Mouse (Mus musculus) hindbrain, postnatal 0 days (tissue): ENCODE measurements around the gene Dact1. TPM values are rescaled to one million over a fixed set of nuclear protein-coding genes. Genes with fewer than 3 reads are reported as not detected.

Experiments used
- ATAC-seq: fragments of 200-750 bp; cut with Nextera tagmentation; 2 replicates; pipeline ENCODE4 v1.8.0; 2017; ENCODE audit warnings: mild to moderate bottlenecking, moderate TSS enrichment, moderate library complexity
- DNase-seq: peaks from one replicate; pipeline ENCODE4 v3.0.0-alpha.2; 2015; ENCODE audit warnings: low spot score
- H3K27ac ChIP-seq: fragments of 300-500 bp; sonication (generic); 2 replicates; pipeline ENCODE4 v1.5.1; 2014; ENCODE audit warnings: mild to moderate bottlenecking
- H3K27me3 ChIP-seq: fragments of 300-500 bp; sonication (generic); 2 replicates; pipeline ENCODE4 v1.6.1; 2014; ENCODE audit warnings: low read length, mixed read lengths; ENCODE audit not compliant: insufficient read depth
- H3K36me3 ChIP-seq: fragments of 300-500 bp; sonication (generic); 2 replicates; pipeline ENCODE4 v1.6.1; 2014; ENCODE audit warnings: low read length, mixed read lengths; ENCODE audit not compliant: insufficient read depth
- H3K4me1 ChIP-seq: fragments of 300-500 bp; sonication (generic); 2 replicates; pipeline ENCODE4 v1.6.1; 2014; ENCODE audit warnings: antibody characterized with exemption, low read length, mixed read lengths; ENCODE audit not compliant: insufficient read depth
- H3K4me2 ChIP-seq: fragments of 300-500 bp; sonication (generic); 2 replicates; pipeline ENCODE4 v1.6.1; 2014; ENCODE audit warnings: low read depth, mild to moderate bottlenecking, low read length, moderate library complexity, mixed read lengths
- H3K4me3 ChIP-seq: fragments of 300-500 bp; sonication (generic); 2 replicates; pipeline ENCODE4 v1.5.1; 2014; ENCODE audit warnings: low read length
- H3K9ac ChIP-seq: fragments of 300-500 bp; sonication (generic); replicated peaks from 2 replicates; pipeline ENCODE4 v1.6.1; 2014; ENCODE audit warnings: mild to moderate bottlenecking, low read length, moderate library complexity, mixed read lengths
- H3K9me3 ChIP-seq: fragments of 300-500 bp; sonication (generic); 2 replicates; pipeline ENCODE4 v1.6.1; 2016; ENCODE audit warnings: low read length, mixed read lengths
- CTCF ChIP-seq: IDR thresholded peaks from 2 replicates; pipeline ENCODE4 v1.5.1; 2016; ENCODE audit warnings: antibody characterized with exemption, control low read depth, low read depth
- WGBS: fragments of 180-500 bp; shearing (Covaris S2); extraction: QIAGEN DNeasy Blood & Tissue Kit; methylation state at CpG from one replicate; pipeline ENCODE4 v1.1.7; 2014; 5-methylcytosine and 5-hydroxymethylcytosine counted together
- polyA plus RNA-seq: library from polyadenylated mRNA; unstranded; fragments of >200 nt; fragmentation: Nextera tagmentation; extraction: Ambion mirVana; gene quantifications from 2 replicates; pipeline ENCODE4 v1.2.1, GENCODE M21; 2015
- total RNA-seq: library from RNA; depleted of rRNA; stranded (reverse); fragments of >200 nt; gene quantifications from 2 replicates; pipeline ENCODE4 v1.2.3, GENCODE M21; 2014

The Dact1 gene
- total and polyA plus RNA-seq, 2 experiments from 2014 or later = 12.7 to 40.8 TPM

DNA sequence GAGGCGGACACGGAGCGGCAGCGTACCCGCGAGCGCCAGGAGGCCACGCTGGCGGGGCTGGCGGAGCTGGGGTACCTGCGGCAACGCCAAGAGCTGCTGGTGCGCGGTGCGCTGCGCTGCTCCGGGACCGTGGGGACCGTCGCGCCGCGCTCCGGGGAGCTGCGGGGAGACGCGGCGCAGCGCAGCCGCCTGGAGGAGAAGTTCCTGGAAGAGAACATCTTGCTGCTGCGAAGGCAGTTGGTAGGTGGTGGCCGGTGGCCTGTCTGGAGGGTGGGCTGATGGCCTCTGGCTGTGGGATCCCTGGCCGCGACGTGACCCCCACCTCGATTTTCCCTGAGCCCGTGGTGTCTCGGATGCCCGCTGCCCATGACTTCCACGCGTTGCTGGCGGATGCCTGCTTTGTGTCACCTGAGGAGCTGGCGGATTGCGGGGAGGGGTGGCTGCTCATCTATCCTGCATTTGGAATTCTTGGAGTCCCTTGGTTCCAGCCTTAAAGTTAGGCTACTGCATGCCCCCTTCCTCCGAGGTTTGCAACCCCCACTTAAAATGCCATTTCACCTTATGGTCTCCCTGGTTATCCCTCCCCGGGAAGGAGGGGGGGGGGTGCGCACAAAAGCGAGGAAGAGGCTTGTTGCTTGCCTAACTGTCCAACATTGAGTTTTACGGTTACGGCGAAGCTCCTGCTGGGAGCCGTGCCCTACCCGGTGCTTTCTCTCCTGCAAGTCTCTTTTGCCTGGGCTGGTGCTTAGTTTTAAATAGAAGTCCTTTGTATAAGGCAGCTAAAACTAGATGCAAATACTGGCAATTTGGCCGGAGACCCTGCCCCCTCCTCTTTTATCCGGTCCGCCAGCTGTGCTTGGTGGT, 616 bp downstream of the Dact1 start:
- Histone ChIP-seq H3K9me3 (no peaks in the 10 kb centered on the region), H3K9ac (peak overlapping the region; percentile 82), H3K4me1 (no peaks in the 10 kb centered on the region), H3K36me3 (peaks cover 8% of the 10 kb centered on the region; the same call in 1 of the 2 replicates), H3K4me3 (peak overlapping the region; percentile 75), H3K27ac (peak overlapping the region; percentile 85), H3K4me2 (peak overlapping the region; percentile 67), H3K27me3 (no peaks in the 10 kb centered on the region)
- DNase-seq (peak; percentile 40), ATAC-seq (peak; percentile 61)
- TF ChIP-seq CTCF = 0 out of 2 replicates have a peak, but pooled peaks have one; percentile 3
- under 1% methylated on average over 44 of the region's 56 CpGs for WGBS

DNA sequence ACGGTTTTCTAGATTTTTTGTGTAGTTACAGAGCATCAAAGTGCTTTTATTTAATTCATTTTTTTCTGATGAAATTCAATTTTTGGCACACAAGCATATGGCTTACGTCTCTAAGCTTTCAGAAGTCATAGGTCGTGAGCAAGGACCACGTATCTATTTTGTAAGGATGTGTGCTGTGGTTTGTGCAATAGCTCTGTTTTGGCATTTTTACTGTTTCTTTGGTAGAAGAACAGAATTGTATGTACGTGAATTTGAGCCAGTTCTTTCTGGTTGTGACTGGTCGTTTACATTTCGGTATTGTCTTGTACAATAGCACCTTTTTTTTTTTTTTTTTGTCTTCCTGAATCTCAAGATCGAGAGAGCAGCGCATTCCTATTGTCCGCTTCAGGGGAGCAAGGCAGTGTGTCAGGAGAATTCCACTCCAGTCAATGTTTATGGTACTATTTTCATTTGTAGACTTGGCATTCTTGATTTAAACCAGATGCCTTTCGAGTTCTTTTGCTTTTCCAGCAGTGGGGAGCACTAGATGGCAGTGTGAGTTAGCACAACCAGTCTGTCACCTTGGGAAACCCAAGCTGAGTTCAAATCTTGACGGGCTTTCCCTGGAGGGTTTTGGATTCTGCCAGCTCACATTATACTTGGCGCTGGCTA, 1.7 kb downstream of the Dact1 start:
- peak overlapping the region; percentile 75 for H3K4me3 ChIP-seq
- peak overlapping the region; percentile 67 for H3K4me2 ChIP-seq
- no peak for ATAC-seq
- peak overlapping the region; percentile 85 for H3K27ac ChIP-seq
- no peaks in the 10 kb centered on the region for H3K27me3 ChIP-seq
- DNase-seq = peak; percentile 84
- no peaks in the 10 kb centered on the region for H3K4me1 ChIP-seq
- TF ChIP-seq CTCF = peak; percentile 77
- WGBS = 22% methylated on average over 13 of the region's 13 CpGs
- peaks cover 8% of the 10 kb centered on the region; the same call in 1 of the 2 replicates for H3K36me3 ChIP-seq
- no peaks in the 10 kb centered on the region for H3K9me3 ChIP-seq
- peak overlapping the region; percentile 82 for H3K9ac ChIP-seq

DNA sequence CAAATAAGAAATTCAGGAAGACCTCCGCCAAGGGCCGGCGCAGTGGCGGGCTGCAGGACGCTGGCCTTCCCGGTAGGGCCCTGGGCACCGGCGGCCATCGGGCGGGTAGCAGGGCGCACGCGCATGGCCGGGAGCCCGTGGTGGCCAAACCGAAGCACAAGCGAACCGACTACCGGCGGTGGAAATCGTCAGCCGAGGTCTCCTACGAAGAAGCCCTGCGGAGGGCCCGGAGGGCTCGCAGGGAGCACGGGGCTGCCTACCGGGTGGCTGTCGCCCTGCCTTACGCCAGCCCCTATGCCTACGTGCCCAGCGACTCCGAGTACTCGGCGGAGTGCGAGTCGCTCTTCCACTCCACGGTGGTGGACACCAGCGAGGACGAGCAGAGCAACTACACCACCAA, 8.6 kb downstream of the Dact1 start:
- H3K4me3 ChIP-seq = no peak overlapping the region
- H3K27me3 ChIP-seq = no peaks in the 10 kb centered on the region
- no peak overlapping the region for H3K27ac ChIP-seq
- no peak overlapping the region for H3K9ac ChIP-seq
- no peak for TF ChIP-seq CTCF
- peaks cover 3% of the 10 kb centered on the region; the same call in 1 of the 2 replicates for H3K9me3 ChIP-seq
- H3K36me3 ChIP-seq = peaks cover 29% of the 10 kb centered on the region
- no peaks in the 10 kb centered on the region for H3K4me1 ChIP-seq
- DNase-seq = no peak
- WGBS = 93% methylated on average over 32 of the region's 40 CpGs
- ATAC-seq = no peak
- H3K4me2 ChIP-seq = no peak overlapping the region

DNA sequence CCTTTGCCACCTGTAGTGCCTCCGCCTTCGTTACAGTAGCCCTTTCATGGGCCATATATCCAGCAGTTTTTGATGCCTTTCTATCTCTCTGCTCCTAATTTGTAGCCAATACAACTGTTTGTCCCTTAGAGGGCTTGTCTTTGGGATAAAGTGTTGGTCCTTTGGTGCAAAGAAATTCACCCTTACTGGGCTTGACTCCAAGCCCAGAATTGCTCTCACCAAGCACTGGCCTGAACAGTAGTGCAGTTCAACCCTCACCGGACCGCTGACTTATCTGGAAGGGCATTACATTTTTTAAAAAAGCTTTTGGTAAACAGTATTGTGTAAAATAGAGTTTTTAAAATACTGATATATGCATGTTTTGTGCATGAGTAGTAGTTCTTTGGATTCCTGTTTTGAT, 9.9 kb downstream of the Dact1 start:
- Histone ChIP-seq H3K4me3 (no peak overlapping the region), H3K9ac (no peak overlapping the region), H3K4me1 (no peaks in the 10 kb centered on the region), H3K36me3 (peaks cover 23% of the 10 kb centered on the region), H3K4me2 (no peak overlapping the region), H3K9me3 (peaks cover 3% of the 10 kb centered on the region; the same call in 1 of the 2 replicates), H3K27ac (no peak overlapping the region), H3K27me3 (no peaks in the 10 kb centered on the region)
- WGBS = 90% methylated on average over 4 of the region's 4 CpGs
- ATAC-seq = no peak
- no peak for TF ChIP-seq CTCF
- DNase-seq = no peak

DNA sequence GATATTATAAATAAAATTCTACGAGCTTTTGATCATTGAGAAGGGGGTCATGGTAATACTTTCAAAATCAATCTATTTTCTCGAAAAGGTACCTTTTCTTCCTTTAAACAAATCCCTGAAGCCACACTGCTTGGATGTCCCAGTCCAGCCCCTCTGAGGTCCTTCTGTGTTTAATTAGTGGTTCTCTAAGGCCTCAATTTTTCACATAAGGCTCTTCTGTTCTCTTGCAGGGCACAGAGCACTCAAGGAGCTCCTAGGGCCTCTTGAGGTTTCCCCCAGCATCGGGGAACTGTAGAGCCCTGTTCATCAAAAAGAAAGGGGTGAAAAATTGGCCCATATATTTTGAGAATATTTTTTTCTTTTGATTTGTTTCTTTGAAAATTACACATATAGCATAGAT, 23.0 kb downstream of the Dact1 start:
- no peak overlapping the region for H3K9ac ChIP-seq
- H3K27ac ChIP-seq = no peak overlapping the region
- H3K36me3 ChIP-seq = no peaks in the 10 kb centered on the region
- no peak for TF ChIP-seq CTCF
- H3K4me1 ChIP-seq = no peaks in the 10 kb centered on the region
- WGBS = 74% methylated on average over 3 of the region's 3 CpGs
- H3K4me2 ChIP-seq = no peak overlapping the region
- DNase-seq (no peak), ATAC-seq (no peak)
- H3K27me3 ChIP-seq = no peaks in the 10 kb centered on the region
- no peak overlapping the region for H3K4me3 ChIP-seq
- H3K9me3 ChIP-seq = no peaks in the 10 kb centered on the region

DNA sequence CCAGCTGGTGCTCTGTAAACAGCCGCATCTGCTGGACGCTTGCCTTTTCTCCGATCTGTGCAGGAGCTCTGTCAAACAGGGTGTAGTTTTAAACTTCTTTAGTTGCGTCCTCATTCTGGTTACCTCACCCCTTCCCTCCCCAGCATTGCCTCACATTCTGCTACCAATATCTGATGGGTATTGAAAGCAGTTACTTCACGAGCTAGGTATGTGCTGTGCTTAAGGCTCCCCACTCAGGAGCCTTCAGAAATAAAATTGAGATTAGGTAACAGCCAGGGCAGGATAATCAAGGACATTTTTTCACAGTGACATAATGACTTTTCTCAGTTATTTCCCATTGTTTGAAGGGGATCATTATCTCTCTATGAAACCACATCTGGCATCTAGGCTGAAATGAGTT, 23.9 kb downstream of the Dact1 start:
- Histone ChIP-seq H3K4me3 (no peak overlapping the region), H3K27me3 (no peaks in the 10 kb centered on the region), H3K36me3 (no peaks in the 10 kb centered on the region), H3K27ac (no peak overlapping the region), H3K4me2 (no peak overlapping the region), H3K9me3 (no peaks in the 10 kb centered on the region), H3K9ac (no peak overlapping the region), H3K4me1 (no peaks in the 10 kb centered on the region)
- no peak for TF ChIP-seq CTCF
- WGBS = 44% methylated on average over 5 of the region's 5 CpGs
- DNase-seq (no peak), ATAC-seq (no peak)
